Mouse (Mus musculus) monocyte, adult 2 months (primary cell): Measurements from ENCODE around the gene Ehf.

Experiments used
- DNase-seq, 2 experiments: peaks; one replicate each; pipeline ENCODE4 v3.0.0; 2022; ENCODE audit warnings: low spot score in 2 of 2, low read depth in 1 of 2

Ehf gene

GRCm38 (mm10) chr2:103303132-103303531, at the start of gene Ehf:
Ehf (minus strand) TSS chr2:103303278.
- no peak for DNase-seq

- DNase-seq: no peak
Observed at GRCm38 (mm10) chr2:103347417-103347891, 44.4 kb upstream of the Ehf start.

GRCm38 (mm10) chr2:103346751-103347289, 43.7 kb upstream of the Ehf start:
- no peak for DNase-seq

- no peak for DNase-seq
Observed at GRCm38 (mm10) chr2:103343611-103344010, 40.5 kb upstream of the Ehf start.

- DNase-seq: no peak
Observed at GRCm38 (mm10) chr2:103342123-103342522, 39.0 kb upstream of the Ehf start.

GRCm38 (mm10) chr2:103341375-103341971, 38.4 kb upstream of the Ehf start:
- DNase-seq: no peak

- no peak for DNase-seq
Observed at GRCm38 (mm10) chr2:103338706-103339105, 35.6 kb upstream of the Ehf start.

- no peak for DNase-seq
Observed at GRCm38 (mm10) chr2:103337370-103337769, 34.3 kb upstream of the Ehf start.

- DNase-seq: no peak
Observed at GRCm38 (mm10) chr2:103336621-103337020, 33.5 kb upstream of the Ehf start.

GRCm38 (mm10) chr2:103336000-103336399, 32.9 kb upstream of the Ehf start:
- no peak for DNase-seq

- DNase-seq: no peak
Observed at GRCm38 (mm10) chr2:103331666-103332191, 28.7 kb upstream of the Ehf start.

GRCm38 (mm10) chr2:103328731-103329130, 25.7 kb upstream of the Ehf start:
- DNase-seq: no peak

- DNase-seq: no peak
Observed at GRCm38 (mm10) chr2:103325301-103326048, 22.4 kb upstream of the Ehf start.

- DNase-seq: no peak
Observed at GRCm38 (mm10) chr2:103324320-103324719, 21.2 kb upstream of the Ehf start.

- DNase-seq: no peak
Observed at GRCm38 (mm10) chr2:103322171-103322570, 19.1 kb upstream of the Ehf start.

- no peak for DNase-seq
Observed at GRCm38 (mm10) chr2:103321638-103322037, 18.6 kb upstream of the Ehf start.

- DNase-seq: no peak
Observed at GRCm38 (mm10) chr2:103314002-103314401, 10.9 kb upstream of the Ehf start.

GRCm38 (mm10) chr2:103312640-103313039, 9.6 kb upstream of the Ehf start:
- no peak for DNase-seq

GRCm38 (mm10) chr2:103310663-103311062, 7.6 kb upstream of the Ehf start:
- DNase-seq: no peak

- DNase-seq: no peak
Observed at GRCm38 (mm10) chr2:103306686-103307085, 3.6 kb upstream of the Ehf start.

GRCm38 (mm10) chr2:103302669-103303068, 409 bp downstream of the Ehf start:
- DNase-seq: no peak
